Mouse (Mus musculus) cerebellum, adult 2 months (tissue): ENCODE measurements at regions not wholly inside any gene's neighbourhood (a gene's known extent, or its start where the extent isn't known, plus 50 kb on each side); places are given as distances from the start of the nearest gene placed in this dataset.

Experiments
- DNase-seq, 2 experiments: peaks; one replicate each; pipeline ENCODE4 v3.0.0; 2021
- H3K27ac ChIP-seq: fragments of 200-500 bp; 2 replicates; pipeline ENCODE4 v1.5.1; 2012; ENCODE audit warnings: low read length, control low read depth, inconsistent platforms; ENCODE audit not compliant: insufficient read depth
- H3K27me3 ChIP-seq: fragments of 200-500 bp; 2 replicates; pipeline ENCODE4 v1.6.1; 2012; ENCODE audit warnings: inconsistent platforms, mild to moderate bottlenecking, low read length, moderate library complexity; ENCODE audit not compliant: control insufficient read depth, insufficient read depth
- H3K4me1 ChIP-seq: fragments of 200-500 bp; 2 replicates; pipeline ENCODE4 v1.6.1; 2011; ENCODE audit warnings: low read length; ENCODE audit not compliant: control insufficient read depth, insufficient read depth
- H3K4me3 ChIP-seq: fragments of 200-500 bp; replicated peaks from 2 replicates; pipeline ENCODE3; 2011; ENCODE audit warnings: mild to moderate bottlenecking, low read depth, low read length, control low read depth; ENCODE audit not compliant: insufficient read depth
- CTCF ChIP-seq: fragments of 200-500 bp; IDR thresholded peaks from 2 replicates; pipeline ENCODE4 v1.5.1; 2011; ENCODE audit warnings: low read depth, mild to moderate bottlenecking, control low read depth, low read length, moderate library complexity, borderline replicate concordance; ENCODE audit not compliant: insufficient read depth
- POLR2A ChIP-seq: fragments of 200-500 bp; IDR thresholded peaks from 2 replicates; pipeline ENCODE4 v1.6.1; 2011; ENCODE audit warnings: low read length, control low read depth, borderline replicate concordance; ENCODE audit not compliant: insufficient read depth
- WGBS: fragments of 180-500 bp; shearing (Covaris S2); methylation state at CpG from one replicate; pipeline ENCODE4 v1.1.7; 2018; 5-methylcytosine and 5-hydroxymethylcytosine counted together

DNA sequence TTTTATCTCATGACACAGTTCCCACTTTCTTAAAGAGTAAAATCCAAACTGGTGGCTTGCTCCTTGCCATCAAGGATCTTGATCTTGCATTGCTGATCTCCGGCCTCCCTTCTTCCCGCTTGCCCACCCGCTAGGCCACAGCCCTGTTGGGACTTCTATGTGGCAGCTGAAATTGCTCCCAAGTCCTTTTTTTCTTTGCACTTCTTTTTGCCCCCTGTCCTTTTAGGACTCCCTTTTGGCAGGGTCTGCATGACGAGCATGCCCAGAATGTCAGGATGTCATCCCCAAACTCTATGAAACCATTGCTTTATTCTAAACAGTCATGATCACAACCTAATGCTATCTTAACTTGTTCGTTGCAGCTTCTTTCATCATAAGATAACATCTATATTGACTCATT, 588.6 kb downstream of the Tox3 start:
- Histone ChIP-seq H3K4me3 (no peak overlapping the region), H3K4me1 (no peaks in the 10 kb centered on the region; the same call in 1 of the 2 replicates)

DNA sequence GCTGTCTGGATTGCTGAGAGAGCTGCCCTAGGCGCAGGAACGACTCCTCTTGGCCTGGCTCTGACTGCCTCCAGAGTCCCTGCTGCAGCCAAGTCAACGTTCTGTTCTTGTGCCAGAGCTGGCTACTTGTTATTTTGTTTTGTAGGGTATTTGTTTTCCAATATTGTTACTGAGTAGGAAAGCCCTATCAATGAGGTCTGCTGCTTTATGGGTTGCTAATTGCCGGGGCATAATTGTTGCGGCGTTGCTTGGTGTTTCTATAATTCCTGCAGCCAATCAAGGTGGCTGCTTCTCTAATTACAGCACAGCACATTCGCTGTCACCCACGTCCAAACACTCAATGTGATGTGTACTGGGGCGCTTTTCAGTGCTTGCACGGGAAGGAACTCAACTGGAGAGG, 589.4 kb downstream of the Tox3 start:
- 42% methylated on average over 10 of the region's 10 CpGs for WGBS
- Histone ChIP-seq H3K27ac (no peak overlapping the region), H3K4me3 (no peak overlapping the region), H3K27me3 (no peaks in the 10 kb centered on the region), H3K4me1 (no peaks in the 10 kb centered on the region; the same call in 1 of the 2 replicates)
- no peak for DNase-seq
- TF ChIP-seq CTCF: no peak
- TF ChIP-seq POLR2A: no peak

More for the DNA sequence above, 588.6 kb downstream of the Tox3 start:
- no peak for DNase-seq
- TF ChIP-seq POLR2A (no peak), CTCF (no peak)
- 95% methylated on average over 5 of the region's 5 CpGs for WGBS
- no peak overlapping the region for H3K27ac ChIP-seq
- no peaks in the 10 kb centered on the region for H3K27me3 ChIP-seq

DNA sequence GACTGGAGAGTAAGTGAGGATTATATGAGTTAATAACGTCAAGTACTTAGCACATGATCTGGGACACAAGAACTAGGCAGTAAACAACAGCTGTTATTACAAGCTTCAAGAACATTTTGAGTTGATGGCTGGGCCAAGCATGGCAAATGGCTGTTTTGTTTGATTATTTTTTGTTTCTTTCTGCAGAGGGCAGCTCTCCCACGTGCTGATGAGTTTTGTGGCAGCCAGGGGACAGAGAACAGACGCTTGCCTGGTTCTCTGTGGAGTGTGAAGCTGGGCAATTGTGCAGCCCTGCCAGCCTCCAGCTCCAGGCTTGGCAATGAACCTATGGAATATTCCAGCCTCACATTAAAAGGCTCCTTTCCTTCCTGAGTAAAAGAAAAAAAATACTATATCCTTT, 592.2 kb downstream of the Tox3 start:
- Histone ChIP-seq H3K4me1 (no peaks in the 10 kb centered on the region; the same call in 1 of the 2 replicates), H3K4me3 (no peak overlapping the region), H3K27ac (no peak overlapping the region), H3K27me3 (no peaks in the 10 kb centered on the region)
- WGBS: 14% methylated on average over 3 of the region's 3 CpGs
- no peak for TF ChIP-seq POLR2A
- no peak for TF ChIP-seq CTCF
- peak in 1 of 2 experiments; percentile 7 for DNase-seq

DNA sequence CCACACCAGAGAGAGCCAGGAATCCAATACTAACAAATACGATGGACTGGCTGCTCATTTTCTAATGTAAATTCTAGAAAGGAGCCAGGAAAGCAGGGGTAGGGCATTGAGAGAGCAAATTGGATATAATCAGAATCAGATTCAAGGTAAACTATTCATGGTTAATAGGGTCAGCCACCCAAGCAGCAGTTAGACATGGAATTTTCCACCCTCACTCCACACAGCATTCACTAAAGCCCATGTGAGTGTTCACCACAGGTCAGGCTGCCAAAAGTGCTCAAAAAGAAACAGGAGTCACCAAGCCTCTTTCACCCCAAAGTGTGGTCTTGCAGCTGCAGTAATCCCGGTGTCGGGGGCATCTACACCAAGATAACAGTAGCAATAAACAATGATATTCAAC, 596.9 kb downstream of the Tox3 start:
- Histone ChIP-seq H3K27me3 (no peaks in the 10 kb centered on the region), H3K4me3 (no peak overlapping the region), H3K4me1 (no peaks in the 10 kb centered on the region), H3K27ac (no peak overlapping the region)
- TF ChIP-seq POLR2A: no peak
- no peak for TF ChIP-seq CTCF
- 89% methylated on average over 3 of the region's 3 CpGs for WGBS
- DNase-seq: no peak

DNA sequence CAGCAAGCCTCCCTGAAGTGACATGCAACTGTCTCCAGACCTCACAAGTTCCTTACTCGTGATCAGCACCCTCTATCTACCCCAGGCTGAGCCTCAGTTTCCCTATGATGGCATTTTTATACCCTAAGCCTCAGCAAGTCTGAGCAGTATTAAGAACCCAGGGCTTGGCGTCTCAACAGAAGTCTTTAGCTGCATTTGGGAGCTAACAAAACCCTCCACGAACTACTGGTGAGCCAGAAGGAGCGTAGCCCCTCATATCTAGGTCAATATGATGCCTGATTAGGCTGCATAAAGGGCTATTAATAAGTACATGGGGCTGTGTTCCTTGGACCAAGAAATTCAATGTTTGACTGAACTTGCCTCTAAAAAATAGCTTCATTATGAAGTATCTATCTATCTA, 600.4 kb downstream of the Tox3 start:
- DNase-seq: no peak
- no peak for TF ChIP-seq POLR2A
- no peak for TF ChIP-seq CTCF

DNA sequence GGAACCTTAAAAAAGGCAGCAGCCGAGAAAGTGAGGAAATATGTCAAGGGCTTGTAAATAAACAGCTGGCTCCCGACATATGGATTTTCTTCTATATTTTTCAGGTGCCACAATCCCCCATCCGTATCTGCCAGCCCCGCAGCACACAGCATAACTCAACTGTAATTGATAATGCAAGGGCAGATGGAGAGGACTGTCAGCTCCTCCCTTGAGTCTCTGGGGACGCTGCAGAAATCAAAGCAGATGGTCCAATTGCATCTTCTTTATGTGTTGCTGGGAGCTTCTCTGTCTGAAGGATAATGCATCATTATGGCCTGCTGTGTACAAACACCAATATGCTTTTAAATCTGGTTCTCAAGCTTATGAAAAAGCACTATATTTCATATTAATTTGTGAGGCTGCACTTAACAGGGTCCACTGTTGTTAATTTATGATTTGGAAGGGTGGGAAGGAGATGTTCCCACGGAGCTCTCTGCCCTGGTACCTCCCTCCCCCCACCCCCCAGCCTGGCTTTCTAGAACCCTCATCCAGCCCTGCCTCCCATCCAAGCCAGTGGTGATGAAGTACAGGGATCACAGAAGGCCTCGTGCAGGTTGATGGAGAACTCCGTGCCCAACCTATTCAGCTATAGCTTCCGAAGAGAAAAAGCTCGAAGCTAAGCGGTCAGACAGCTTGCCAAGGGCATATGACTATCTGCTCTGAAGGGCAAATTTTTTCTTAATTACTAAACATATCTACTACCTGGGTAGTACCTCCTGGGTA, 603.7 kb downstream of the Tox3 start:
- WGBS: 34% methylated on average over 11 of the region's 11 CpGs
- Histone ChIP-seq H3K27me3 (no peaks in the 10 kb centered on the region), H3K4me3 (no peak overlapping the region), H3K4me1 (no peaks in the 10 kb centered on the region), H3K27ac (no peak overlapping the region)
- DNase-seq: no peak
- no peak for TF ChIP-seq CTCF
- TF ChIP-seq POLR2A: no peak

More for the DNA sequence above, 600.4 kb downstream of the Tox3 start:
- H3K27me3 ChIP-seq: no peaks in the 10 kb centered on the region
- H3K27ac ChIP-seq: no peak overlapping the region
- no peaks in the 10 kb centered on the region for H3K4me1 ChIP-seq
- 67% methylated on average over 4 of the region's 4 CpGs for WGBS
- no peak overlapping the region for H3K4me3 ChIP-seq

DNA sequence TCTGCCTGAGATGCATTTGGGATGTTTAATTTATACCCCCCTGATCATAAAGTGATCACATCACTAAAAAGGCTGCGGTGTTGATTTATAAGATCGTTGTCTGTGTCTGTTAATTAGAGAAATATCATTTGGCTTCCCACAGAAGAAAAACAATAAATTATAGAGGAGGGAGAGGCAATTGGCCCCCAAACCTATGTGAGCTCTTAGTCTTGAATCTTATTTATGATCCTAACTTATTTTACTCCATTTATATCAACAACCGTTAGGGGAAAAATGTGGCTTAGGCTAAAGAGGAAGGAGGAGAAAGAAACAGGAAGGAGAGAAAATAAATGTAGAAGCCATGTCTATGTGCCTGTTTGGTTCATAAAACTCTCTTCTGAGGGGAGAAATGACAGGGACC, 609.5 kb downstream of the Tox3 start:
- Histone ChIP-seq H3K27me3 (no peaks in the 10 kb centered on the region), H3K4me1 (no peaks in the 10 kb centered on the region), H3K27ac (no peak overlapping the region), H3K4me3 (no peak overlapping the region)
- DNase-seq: no peak
- TF ChIP-seq CTCF: no peak
- no peak for TF ChIP-seq POLR2A
- WGBS: 96% methylated on average over 3 of the region's 3 CpGs

DNA sequence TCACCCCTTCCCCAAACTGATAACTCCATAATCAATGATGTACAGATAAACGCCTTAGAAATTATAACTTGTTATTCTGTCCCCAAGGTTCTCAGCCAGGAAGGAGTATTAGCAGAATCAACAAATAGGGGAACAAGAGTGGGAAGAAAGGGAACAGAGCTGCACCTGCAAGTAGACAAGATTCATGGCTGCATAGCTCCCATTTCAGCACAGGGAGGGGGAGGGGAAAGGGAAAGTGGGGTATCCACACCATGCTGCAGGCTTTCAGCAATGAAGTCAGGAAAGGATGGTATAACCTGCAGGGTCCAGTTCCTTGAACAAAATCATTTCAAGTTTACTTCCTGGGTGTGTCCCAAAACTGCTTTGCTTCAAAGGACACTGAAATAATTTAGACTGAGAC, 610.5 kb downstream of the Tox3 start:
- Histone ChIP-seq H3K4me1 (no peaks in the 10 kb centered on the region), H3K27ac (no peak overlapping the region), H3K4me3 (no peak overlapping the region), H3K27me3 (no peaks in the 10 kb centered on the region)
- TF ChIP-seq CTCF (no peak), POLR2A (no peak)
- DNase-seq: no peak
- 84% methylated on average over 1 of the region's 1 CpGs for WGBS

DNA sequence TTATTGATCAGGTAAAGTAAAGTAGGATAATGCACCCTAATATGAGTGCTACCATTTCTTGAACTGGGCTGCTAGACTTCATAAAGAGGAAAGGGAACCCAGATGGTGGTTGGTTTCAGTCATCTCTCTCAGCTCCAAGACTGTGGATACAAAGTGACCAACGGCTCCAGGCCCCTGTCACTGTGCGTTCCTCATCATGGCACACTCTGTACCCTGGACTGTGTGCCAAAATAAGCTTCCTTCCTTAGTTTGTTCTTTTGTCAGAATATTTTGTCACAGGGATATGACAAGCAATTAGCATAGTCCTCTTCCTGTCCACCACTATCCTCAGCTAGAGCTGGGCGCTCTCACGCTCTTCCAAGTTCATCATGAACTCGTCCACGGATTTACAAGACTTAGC, 620.9 kb downstream of the Tox3 start:
- WGBS: 73% methylated on average over 6 of the region's 6 CpGs
- TF ChIP-seq POLR2A (no peak), CTCF (no peak)
- DNase-seq: no peak
- no peak overlapping the region for H3K4me3 ChIP-seq
- no peaks in the 10 kb centered on the region for H3K4me1 ChIP-seq
- no peaks in the 10 kb centered on the region for H3K27me3 ChIP-seq
- no peak overlapping the region for H3K27ac ChIP-seq
